Mouse (Mus musculus) kidney, adult 2 months (tissue): ENCODE measurements around the gene Rtcb.

ENCODE experiments used
- CTCF ChIP-seq: fragments of 200-500 bp; conservative IDR thresholded peaks from 2 replicates; pipeline ENCODE4 v1.5.1; 2011; ENCODE audit warnings: low read depth, mild to moderate bottlenecking, control low read depth, low read length, moderate library complexity, mixed read lengths; ENCODE audit not compliant: insufficient read depth, insufficient read length
- POLR2A ChIP-seq: fragments of 200-500 bp; IDR thresholded peaks from one replicate; pipeline ENCODE4 v1.6.1; 2011; ENCODE audit warnings: low read depth, low read length, control low read depth

- no peak; the same call in 1 of the 2 replicates for TF ChIP-seq CTCF
- TF ChIP-seq POLR2A, result no peak
Measured at GRCm38 (mm10) chr10:85928499-85929207, 29.0 kb downstream of the Rtcb start.
